Mouse (Mus musculus) neural tube, embryonic 14.5 days (tissue): ENCODE results near the gene Kcnip1. TPM values are rescaled to one million over a fixed set of nuclear protein-coding genes. Genes with fewer than 3 reads are reported as not detected.

Experiments used
- ATAC-seq: fragments of 200-750 bp; cut with Nextera tagmentation; 2 replicates; pipeline ENCODE4 v1.8.0; 2017; ENCODE audit warnings: low read depth, mild to moderate bottlenecking, moderate TSS enrichment, moderate library complexity
- H3K27ac ChIP-seq: fragments of 300-500 bp; sonication (generic); 2 replicates; pipeline ENCODE4 v1.5.1; 2014; ENCODE audit warnings: low read depth, mild to moderate bottlenecking, control low read depth, low read length, moderate library complexity, mixed read lengths
- H3K27me3 ChIP-seq: fragments of 300-500 bp; sonication (generic); 2 replicates; pipeline ENCODE4 v1.6.1; 2014; ENCODE audit warnings: low read length; ENCODE audit not compliant: control insufficient read depth, insufficient read depth
- H3K36me3 ChIP-seq: fragments of 300-500 bp; sonication (generic); 2 replicates; pipeline ENCODE4 v1.6.1; 2014; ENCODE audit warnings: low read length, mixed read lengths; ENCODE audit not compliant: control insufficient read depth, insufficient read depth
- H3K4me1 ChIP-seq: fragments of 300-500 bp; sonication (generic); 2 replicates; pipeline ENCODE4 v1.6.1; 2014; ENCODE audit warnings: low read length; ENCODE audit not compliant: control insufficient read depth, insufficient read depth
- H3K4me2 ChIP-seq: fragments of 300-500 bp; sonication (generic); 2 replicates; pipeline ENCODE4 v1.6.1; 2014; ENCODE audit warnings: mild to moderate bottlenecking, low read depth, low read length, control low read depth
- H3K4me3 ChIP-seq: fragments of 300-500 bp; sonication (generic); 2 replicates; pipeline ENCODE4 v1.5.1; 2014; ENCODE audit warnings: low read depth, low read length, control low read depth, mixed read lengths
- H3K9ac ChIP-seq: fragments of 300-500 bp; sonication (generic); replicated peaks from 2 replicates; pipeline ENCODE4 v1.6.1; 2014; ENCODE audit warnings: low read depth, mild to moderate bottlenecking, control low read depth, low read length, mixed read lengths
- H3K9me3 ChIP-seq: fragments of 300-500 bp; sonication (generic); 2 replicates; pipeline ENCODE4 v1.6.1; 2016; ENCODE audit warnings: low read length; ENCODE audit not compliant: control insufficient read depth
- WGBS: fragments of 180-500 bp; shearing (Covaris S2); extraction: QIAGEN DNeasy Blood & Tissue Kit; methylation state at CpG from one replicate; pipeline ENCODE4 v1.1.7; 2014; 5-methylcytosine and 5-hydroxymethylcytosine counted together
- polyA plus RNA-seq: library from polyadenylated mRNA; unstranded; fragments of >200 nt; fragmentation: Nextera tagmentation; extraction: Ambion mirVana; gene quantifications from 2 replicates; pipeline ENCODE4 v1.2.1, GENCODE M21; 2014

The Kcnip1 gene
- polyA plus RNA-seq, 1 experiment from 2014 or later = 138 TPM

GRCm38 (mm10) chr11:33663599-33663998 is 329.4 kb downstream of the Kcnip1 start:
- Histone ChIP-seq H3K27ac (no peak overlapping the region), H3K4me2 (no peak overlapping the region), H3K36me3 (no peaks in the 10 kb centered on the region), H3K9me3 (no peaks in the 10 kb centered on the region), H3K4me3 (no peak overlapping the region), H3K9ac (no peak overlapping the region), H3K27me3 (no peaks in the 10 kb centered on the region), H3K4me1 (peaks cover 9% of the 10 kb centered on the region; the same call in 1 of the 2 replicates)
- 88% methylated on average over 2 of the region's 2 CpGs for WGBS
- ATAC-seq = no peak

GRCm38 (mm10) chr11:33660016-33660913 is 332.7 kb downstream of the Kcnip1 start:
- Histone ChIP-seq H3K36me3 (no peaks in the 10 kb centered on the region), H3K4me3 (no peak overlapping the region), H3K27ac (no peak overlapping the region), H3K27me3 (no peaks in the 10 kb centered on the region), H3K4me2 (no peak overlapping the region), H3K4me1 (peaks cover 3% of the 10 kb centered on the region; the same call in 1 of the 2 replicates), H3K9ac (no peak overlapping the region), H3K9me3 (no peaks in the 10 kb centered on the region)
- WGBS = 76% methylated on average over 13 of the region's 13 CpGs
- ATAC-seq = peak; percentile 52; the same call in 1 of the 2 replicates

- Histone ChIP-seq H3K4me1 (peaks cover 3% of the 10 kb centered on the region; the same call in 1 of the 2 replicates), H3K27me3 (no peaks in the 10 kb centered on the region), H3K4me2 (no peak overlapping the region), H3K27ac (no peak overlapping the region), H3K4me3 (no peak overlapping the region), H3K36me3 (no peaks in the 10 kb centered on the region), H3K9me3 (no peaks in the 10 kb centered on the region), H3K9ac (no peak overlapping the region)
- no peak for ATAC-seq
- 79% methylated on average over 7 of the region's 7 CpGs for WGBS
Observed at GRCm38 (mm10) chr11:33655861-33656593, 336.9 kb downstream of the Kcnip1 start.

DNA sequence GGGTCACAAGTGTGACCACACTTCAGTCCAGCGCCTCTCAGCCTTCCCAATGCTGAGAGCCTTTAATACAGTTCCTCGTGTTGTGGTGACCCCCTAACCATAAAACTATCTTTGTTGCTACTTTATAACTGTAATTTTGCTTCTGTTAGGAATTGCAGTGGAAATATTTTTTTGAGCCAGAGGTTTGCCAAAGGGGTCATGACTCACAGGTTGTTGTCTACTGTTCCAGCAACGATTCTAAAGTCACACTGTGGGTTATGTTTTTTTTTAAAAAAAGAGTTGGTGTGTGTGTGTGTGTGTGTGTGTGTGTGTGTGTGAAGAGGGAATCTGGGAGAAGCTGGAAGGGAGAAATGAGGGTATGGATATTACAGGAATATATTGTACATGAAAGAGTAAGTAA is 337.7 kb downstream of the Kcnip1 start:
- Histone ChIP-seq H3K27me3 (no peaks in the 10 kb centered on the region), H3K9ac (no peak overlapping the region), H3K4me3 (no peak overlapping the region), H3K27ac (no peak overlapping the region), H3K36me3 (no peaks in the 10 kb centered on the region), H3K9me3 (no peaks in the 10 kb centered on the region), H3K4me2 (no peak overlapping the region), H3K4me1 (peaks cover 3% of the 10 kb centered on the region; the same call in 1 of the 2 replicates)
- ATAC-seq = no peak
- 75% methylated on average over 3 of the region's 3 CpGs for WGBS

- H3K4me1 ChIP-seq = peaks cover 3% of the 10 kb centered on the region; the same call in 1 of the 2 replicates
- H3K9ac ChIP-seq = no peak overlapping the region
- no peak overlapping the region for H3K4me3 ChIP-seq
- 83% methylated on average over 2 of the region's 2 CpGs for WGBS
- no peak overlapping the region for H3K27ac ChIP-seq
- no peaks in the 10 kb centered on the region for H3K36me3 ChIP-seq
- ATAC-seq = no peak
- H3K27me3 ChIP-seq = no peaks in the 10 kb centered on the region
- H3K4me2 ChIP-seq = no peak overlapping the region
- no peaks in the 10 kb centered on the region for H3K9me3 ChIP-seq
Observed at GRCm38 (mm10) chr11:33654485-33654884, 338.5 kb downstream of the Kcnip1 start.

- Histone ChIP-seq H3K27ac (no peak overlapping the region), H3K36me3 (no peaks in the 10 kb centered on the region), H3K4me1 (no peaks in the 10 kb centered on the region), H3K4me3 (no peak overlapping the region), H3K27me3 (no peaks in the 10 kb centered on the region), H3K4me2 (no peak overlapping the region), H3K9ac (no peak overlapping the region), H3K9me3 (no peaks in the 10 kb centered on the region)
- WGBS = 81% methylated on average over 2 of the region's 2 CpGs
- ATAC-seq = no peak
Observed at GRCm38 (mm10) chr11:33649358-33649757, 343.6 kb downstream of the Kcnip1 start.

GRCm38 (mm10) chr11:33637107-33637506 is 355.8 kb downstream of the Kcnip1 start:
- ATAC-seq = no peak
- H3K4me1 ChIP-seq = no peaks in the 10 kb centered on the region
- no peaks in the 10 kb centered on the region for H3K27me3 ChIP-seq
- peaks cover 2% of the 10 kb centered on the region; the same call in 1 of the 2 replicates for H3K36me3 ChIP-seq
- H3K4me3 ChIP-seq = no peak overlapping the region
- 97% methylated on average over 2 of the region's 2 CpGs for whole genome bisulfite sequencing
- no peaks in the 10 kb centered on the region for H3K9me3 ChIP-seq
- no peak overlapping the region for H3K27ac ChIP-seq
- no peak overlapping the region for H3K4me2 ChIP-seq
- no peak overlapping the region for H3K9ac ChIP-seq

DNA sequence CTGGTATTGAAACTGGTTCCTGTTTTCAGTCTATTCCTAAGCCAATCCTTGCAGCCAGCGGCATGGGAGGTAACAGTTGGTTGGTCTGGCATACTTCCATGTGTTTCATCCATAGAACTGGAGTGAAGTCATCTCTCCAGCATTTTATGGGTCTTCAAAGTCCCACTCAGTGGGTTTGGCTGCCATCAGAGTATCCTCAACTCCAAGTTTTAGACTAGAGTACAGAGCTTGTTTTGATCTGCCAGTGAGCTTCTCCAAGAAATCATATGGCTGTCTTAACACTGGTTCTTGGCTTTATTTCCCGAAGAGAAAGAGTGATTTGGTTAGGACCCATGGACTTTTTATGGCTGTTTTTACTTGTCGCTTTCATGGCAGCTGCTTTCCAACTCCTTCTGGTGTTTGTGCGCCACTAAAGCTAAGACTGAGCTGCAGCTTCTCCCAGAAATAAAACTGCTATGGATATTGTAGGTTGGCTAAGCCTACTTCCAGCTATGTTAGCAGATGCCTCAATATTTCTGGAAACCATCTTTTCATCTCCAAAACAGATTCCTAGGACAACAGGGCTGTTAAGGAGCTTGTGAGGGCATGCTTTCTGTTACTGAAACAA is 365.7 kb downstream of the Kcnip1 start:
- no peak overlapping the region for H3K4me3 ChIP-seq
- H3K9ac ChIP-seq = no peak overlapping the region
- ATAC-seq = no peak
- H3K4me2 ChIP-seq = no peak overlapping the region
- no peaks in the 10 kb centered on the region for H3K4me1 ChIP-seq
- no peaks in the 10 kb centered on the region for H3K27me3 ChIP-seq
- no peak overlapping the region for H3K27ac ChIP-seq
- H3K36me3 ChIP-seq = no peaks in the 10 kb centered on the region
- H3K9me3 ChIP-seq = no peaks in the 10 kb centered on the region
- WGBS = 89% methylated on average over 4 of the region's 4 CpGs
